Mouse (Mus musculus): ENCODE results near the gene Map6d1. TPM values are rescaled to one million over a fixed set of nuclear protein-coding genes. Genes with fewer than 3 reads are reported as not detected.

Gene Map6d1
- 5.4 and 6.3 TPM in 2 replicates for polyA plus RNA-seq (2015; fragmentation: Nextera tagmentation; extraction: Ambion mirVana)

DNA sequence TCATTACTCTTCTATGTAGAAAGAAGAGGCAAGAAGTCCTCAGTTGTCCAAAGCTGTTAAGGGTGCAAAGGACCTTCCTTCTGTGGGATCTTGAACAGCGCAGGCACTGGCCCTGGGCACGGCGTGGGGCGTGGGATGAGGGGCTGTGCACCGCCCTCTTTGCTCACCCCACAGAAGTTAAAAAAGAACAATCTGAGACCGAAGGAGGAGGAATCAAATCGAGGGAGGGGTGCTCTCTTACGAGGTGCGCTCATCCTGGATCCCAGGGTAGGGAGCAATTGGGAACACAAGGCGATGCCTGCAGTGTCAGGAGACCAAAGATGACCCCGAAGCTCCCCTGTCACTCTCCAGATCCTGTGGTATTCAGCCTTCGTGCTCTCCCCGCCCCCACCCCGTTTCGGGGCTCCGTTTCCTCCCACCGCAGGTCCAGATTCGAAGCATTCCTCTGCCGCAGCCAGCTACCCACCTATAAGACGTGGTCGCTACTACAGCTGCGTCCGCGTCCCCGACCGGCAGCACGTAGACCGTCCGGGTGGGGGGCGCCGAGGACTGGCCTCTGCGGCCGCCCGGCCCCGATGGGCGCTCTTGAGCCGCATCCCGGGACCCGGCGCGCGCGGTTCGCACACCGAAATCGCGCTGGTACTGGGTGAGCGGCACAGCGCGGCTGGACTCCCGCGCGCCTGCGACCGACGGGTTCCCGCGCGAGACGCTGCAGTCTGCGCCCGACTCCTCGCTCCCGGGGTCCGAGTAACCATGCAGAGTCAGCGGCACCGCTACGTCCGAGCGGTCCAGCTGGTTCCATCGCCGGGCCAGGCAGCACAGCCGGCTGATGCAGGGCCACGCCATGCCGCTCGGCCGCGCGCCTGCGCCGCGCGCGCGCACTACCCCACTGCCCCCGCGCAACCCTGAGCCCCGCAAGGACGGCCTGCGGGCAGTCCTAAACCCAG is at the start of gene Map6d1:
TSS of gene Map6d1 (minus strand) at position 891 of the 947 bp plus-strand sequence.
- Histone ChIP-seq H3K4me3 (ENCODE audit: low read depth, low read length) (peak within 1 kb of the TSS; percentile 82), H3K36me3 (ENCODE audit: control insufficient read depth, insufficient read depth, low read length) (no peaks in the 10 kb centered on the region), H3K4me2 (ENCODE audit: low read length) (peak within 1 kb of the TSS; percentile 87), H3K27me3 (ENCODE audit: control insufficient read depth, insufficient read depth, low read depth, low read length) (no peaks in the 10 kb centered on the region), H3K4me1 (ENCODE audit: control insufficient read depth, insufficient read depth, low read length) (peaks cover 4% of the 10 kb centered on the region), H3K27ac (ENCODE audit: low read length) (peak within 1 kb of the TSS; percentile 90), H3K9ac (ENCODE audit: low read depth, low read length) (peak within 1 kb of the TSS; percentile 90), H3K9me3 (replicated peaks; ENCODE audit: control insufficient read depth, low read length, poor library complexity, severe bottlenecking) (no peaks in the 10 kb centered on the region)
- ATAC-seq, result peak; percentile 94
- WGBS, result under 1% methylated on average over 90 of the region's 90 CpGs

DNA sequence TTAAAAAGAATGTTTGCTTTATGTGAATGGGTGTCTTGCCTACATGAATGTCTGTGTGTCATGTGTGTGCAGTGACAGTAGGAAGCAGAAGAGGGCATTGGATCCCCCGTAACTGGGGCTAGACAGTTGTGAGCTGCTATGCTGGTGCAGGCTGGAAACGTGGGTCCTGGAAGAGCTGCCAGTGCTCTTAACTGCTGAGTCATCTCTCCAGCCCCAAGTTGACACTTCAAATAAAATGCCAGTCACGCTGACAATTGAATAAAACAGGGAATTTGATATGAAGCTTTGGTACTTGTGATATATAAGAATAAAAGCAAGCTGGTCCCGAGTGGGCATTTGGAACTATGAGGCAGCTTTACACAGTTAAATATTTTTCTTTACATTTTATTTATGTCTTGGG is 39.1 kb upstream of the Map6d1 start:
- Histone ChIP-seq H3K27ac (ENCODE audit: low read length) (no peak overlapping the region), H3K4me3 (ENCODE audit: low read depth, low read length) (no peak overlapping the region), H3K4me1 (ENCODE audit: control insufficient read depth, insufficient read depth, low read length) (no peaks in the 10 kb centered on the region), H3K4me2 (ENCODE audit: low read length) (no peak overlapping the region), H3K36me3 (ENCODE audit: control insufficient read depth, insufficient read depth, low read length) (peaks cover 21% of the 10 kb centered on the region), H3K9ac (ENCODE audit: low read depth, low read length) (no peak overlapping the region), H3K9me3 (replicated peaks; ENCODE audit: control insufficient read depth, low read length, poor library complexity, severe bottlenecking) (no peaks in the 10 kb centered on the region), H3K27me3 (ENCODE audit: control insufficient read depth, insufficient read depth, low read depth, low read length) (no peaks in the 10 kb centered on the region)
- no peak for ATAC-seq
- WGBS, result 84% methylated on average over 4 of the region's 4 CpGs

DNA sequence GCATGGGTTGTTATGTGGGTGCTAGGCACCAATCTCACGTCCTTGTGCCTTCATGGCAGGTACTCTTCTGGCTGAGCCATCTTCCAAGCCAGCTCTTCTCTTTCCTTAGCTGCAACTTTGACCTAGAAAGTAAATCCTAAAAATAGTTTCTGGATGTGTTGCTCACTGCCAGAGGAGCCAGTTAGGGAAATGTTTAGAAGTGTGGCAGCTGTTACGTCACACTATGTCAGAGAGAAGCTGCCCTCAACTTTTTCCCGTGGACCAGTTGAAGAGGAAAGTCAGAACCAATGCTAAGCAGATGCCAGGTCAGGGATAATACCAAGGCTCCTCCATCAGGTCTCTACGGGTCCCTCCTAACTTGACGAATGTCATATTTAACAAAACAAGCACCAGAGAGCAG is 38.2 kb upstream of the Map6d1 start:
- Histone ChIP-seq H3K4me3 (ENCODE audit: low read depth, low read length) (no peak overlapping the region), H3K27ac (ENCODE audit: low read length) (no peak overlapping the region), H3K27me3 (ENCODE audit: control insufficient read depth, insufficient read depth, low read depth, low read length) (no peaks in the 10 kb centered on the region), H3K36me3 (ENCODE audit: control insufficient read depth, insufficient read depth, low read length) (peaks cover 21% of the 10 kb centered on the region), H3K9me3 (replicated peaks; ENCODE audit: control insufficient read depth, low read length, poor library complexity, severe bottlenecking) (no peaks in the 10 kb centered on the region), H3K4me2 (ENCODE audit: low read length) (no peak overlapping the region), H3K4me1 (ENCODE audit: control insufficient read depth, insufficient read depth, low read length) (no peaks in the 10 kb centered on the region), H3K9ac (ENCODE audit: low read depth, low read length) (no peak overlapping the region)
- no peak for ATAC-seq
- WGBS, result 94% methylated on average over 5 of the region's 5 CpGs

DNA sequence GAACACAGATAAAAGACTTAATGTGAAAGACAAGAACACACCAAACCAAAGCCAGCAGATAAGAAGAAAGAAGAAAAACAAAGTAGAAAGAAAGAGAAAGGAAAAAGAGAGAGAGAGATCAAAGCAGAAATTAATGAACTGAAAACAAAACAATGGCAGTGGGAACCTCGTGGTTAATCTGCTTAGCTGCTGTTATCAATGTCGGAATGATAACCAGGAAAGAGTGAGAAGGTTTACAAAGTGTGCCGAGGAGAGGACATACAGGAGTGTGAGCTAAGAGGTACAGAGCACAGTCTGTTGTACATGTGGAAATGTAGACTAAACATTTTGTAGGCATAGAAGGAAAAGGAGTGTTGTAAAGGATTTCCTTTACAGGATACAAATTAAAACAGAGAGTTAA is 31.8 kb upstream of the Map6d1 start:
- Histone ChIP-seq H3K4me3 (ENCODE audit: low read depth, low read length) (no peak overlapping the region), H3K27ac (ENCODE audit: low read length) (no peak overlapping the region), H3K27me3 (ENCODE audit: control insufficient read depth, insufficient read depth, low read depth, low read length) (no peaks in the 10 kb centered on the region), H3K4me2 (ENCODE audit: low read length) (no peak overlapping the region), H3K9ac (ENCODE audit: low read depth, low read length) (no peak overlapping the region), H3K4me1 (ENCODE audit: control insufficient read depth, insufficient read depth, low read length) (no peaks in the 10 kb centered on the region), H3K36me3 (ENCODE audit: control insufficient read depth, insufficient read depth, low read length) (no peaks in the 10 kb centered on the region), H3K9me3 (replicated peaks; ENCODE audit: control insufficient read depth, low read length, poor library complexity, severe bottlenecking) (no peaks in the 10 kb centered on the region)
- no peak for ATAC-seq
- WGBS, result 13% methylated on average over 3 of the region's 3 CpGs

DNA sequence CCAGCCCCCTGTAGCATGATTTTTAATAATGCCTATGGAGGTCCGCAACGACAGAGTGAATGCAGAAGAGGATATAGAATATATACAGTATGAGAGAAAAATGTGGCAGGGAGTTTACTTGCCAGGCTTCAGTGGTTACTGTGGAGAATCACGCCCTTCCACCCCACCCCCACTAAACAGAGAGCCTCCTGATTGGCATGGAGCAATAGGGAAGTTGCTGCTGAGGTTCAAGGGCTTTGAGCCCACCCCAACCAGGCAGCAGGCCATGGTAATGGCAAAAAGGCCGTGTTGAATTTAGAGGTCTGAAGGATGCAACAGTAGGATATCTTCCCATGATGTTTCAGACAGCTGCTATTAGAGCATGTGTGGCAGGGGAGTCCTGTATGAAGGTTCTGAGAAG is 30.2 kb upstream of the Map6d1 start:
- Histone ChIP-seq H3K27me3 (ENCODE audit: control insufficient read depth, insufficient read depth, low read depth, low read length) (no peaks in the 10 kb centered on the region), H3K4me3 (ENCODE audit: low read depth, low read length) (no peak overlapping the region), H3K9ac (ENCODE audit: low read depth, low read length) (no peak overlapping the region), H3K27ac (ENCODE audit: low read length) (no peak overlapping the region), H3K4me1 (ENCODE audit: control insufficient read depth, insufficient read depth, low read length) (no peaks in the 10 kb centered on the region), H3K4me2 (ENCODE audit: low read length) (no peak overlapping the region), H3K9me3 (replicated peaks; ENCODE audit: control insufficient read depth, low read length, poor library complexity, severe bottlenecking) (no peaks in the 10 kb centered on the region), H3K36me3 (ENCODE audit: control insufficient read depth, insufficient read depth, low read length) (no peaks in the 10 kb centered on the region)
- no peak for ATAC-seq
- 82% methylated on average over 4 of the region's 4 CpGs for WGBS

DNA sequence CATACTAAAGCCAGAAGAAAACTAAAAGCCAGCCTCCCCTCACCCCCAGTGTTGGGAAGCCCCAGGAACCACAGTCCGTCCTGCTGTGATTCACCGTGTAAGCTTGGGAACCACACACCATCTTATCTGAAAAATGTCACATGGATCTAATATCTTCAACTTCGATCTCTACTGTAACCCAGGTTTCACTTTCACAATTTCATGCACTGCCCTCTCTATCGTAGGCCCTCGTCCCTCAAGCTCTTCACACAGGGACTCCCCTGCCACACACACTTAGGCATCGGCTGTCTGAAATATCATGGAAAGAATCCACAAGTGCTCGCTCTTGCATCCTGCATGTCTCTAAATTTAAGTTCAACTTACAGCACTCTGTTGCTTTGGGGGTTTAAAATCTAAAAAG is 23.9 kb upstream of the Map6d1 start:
- no peaks in the 10 kb centered on the region for H3K27me3 ChIP-seq (ENCODE audit: control insufficient read depth, insufficient read depth, low read depth, low read length)
- no peaks in the 10 kb centered on the region for H3K9me3 ChIP-seq (replicated peaks; ENCODE audit: control insufficient read depth, low read length, poor library complexity, severe bottlenecking)
- H3K4me3 ChIP-seq (ENCODE audit: low read depth, low read length), result no peak overlapping the region
- no peak overlapping the region for H3K9ac ChIP-seq (ENCODE audit: low read depth, low read length)
- no peak overlapping the region for H3K4me2 ChIP-seq (ENCODE audit: low read length)
- H3K27ac ChIP-seq (ENCODE audit: low read length), result no peak overlapping the region
- WGBS, result 81% methylated on average over 7 of the region's 7 CpGs
- no peaks in the 10 kb centered on the region for H3K4me1 ChIP-seq (ENCODE audit: control insufficient read depth, insufficient read depth, low read length)
- ATAC-seq, result no peak
- H3K36me3 ChIP-seq (ENCODE audit: control insufficient read depth, insufficient read depth, low read length), result no peaks in the 10 kb centered on the region

DNA sequence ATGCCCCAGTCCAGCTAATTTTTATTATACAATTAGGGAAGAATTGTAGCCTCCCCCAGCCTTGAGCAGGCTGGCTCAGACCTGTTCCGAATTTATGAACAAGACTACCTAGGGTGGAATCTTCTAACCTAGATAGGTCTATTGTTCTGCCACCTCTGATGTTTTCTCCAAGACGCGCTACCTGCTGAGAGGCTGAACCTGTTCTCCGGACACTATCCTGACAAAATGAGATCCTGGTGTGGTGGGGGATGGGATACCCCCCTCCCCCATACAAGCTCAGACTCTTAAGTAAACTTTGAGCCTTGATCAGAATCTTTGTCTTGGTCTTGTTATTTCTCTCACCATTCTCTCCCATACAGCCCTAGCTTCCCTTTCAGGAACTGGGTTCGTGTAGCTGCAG is 16.8 kb upstream of the Map6d1 start:
- H3K27ac ChIP-seq (ENCODE audit: low read length), result no peak overlapping the region
- no peak overlapping the region for H3K4me2 ChIP-seq (ENCODE audit: low read length)
- no peaks in the 10 kb centered on the region for H3K27me3 ChIP-seq (ENCODE audit: control insufficient read depth, insufficient read depth, low read depth, low read length)
- no peak for ATAC-seq
- no peak overlapping the region for H3K4me3 ChIP-seq (ENCODE audit: low read depth, low read length)
- H3K4me1 ChIP-seq (ENCODE audit: control insufficient read depth, insufficient read depth, low read length), result no peaks in the 10 kb centered on the region
- no peak overlapping the region for H3K9ac ChIP-seq (ENCODE audit: low read depth, low read length)
- WGBS, result 80% methylated on average over 5 of the region's 5 CpGs
- H3K9me3 ChIP-seq (replicated peaks; ENCODE audit: control insufficient read depth, low read length, poor library complexity, severe bottlenecking), result no peaks in the 10 kb centered on the region
- H3K36me3 ChIP-seq (ENCODE audit: control insufficient read depth, insufficient read depth, low read length), result no peaks in the 10 kb centered on the region

DNA sequence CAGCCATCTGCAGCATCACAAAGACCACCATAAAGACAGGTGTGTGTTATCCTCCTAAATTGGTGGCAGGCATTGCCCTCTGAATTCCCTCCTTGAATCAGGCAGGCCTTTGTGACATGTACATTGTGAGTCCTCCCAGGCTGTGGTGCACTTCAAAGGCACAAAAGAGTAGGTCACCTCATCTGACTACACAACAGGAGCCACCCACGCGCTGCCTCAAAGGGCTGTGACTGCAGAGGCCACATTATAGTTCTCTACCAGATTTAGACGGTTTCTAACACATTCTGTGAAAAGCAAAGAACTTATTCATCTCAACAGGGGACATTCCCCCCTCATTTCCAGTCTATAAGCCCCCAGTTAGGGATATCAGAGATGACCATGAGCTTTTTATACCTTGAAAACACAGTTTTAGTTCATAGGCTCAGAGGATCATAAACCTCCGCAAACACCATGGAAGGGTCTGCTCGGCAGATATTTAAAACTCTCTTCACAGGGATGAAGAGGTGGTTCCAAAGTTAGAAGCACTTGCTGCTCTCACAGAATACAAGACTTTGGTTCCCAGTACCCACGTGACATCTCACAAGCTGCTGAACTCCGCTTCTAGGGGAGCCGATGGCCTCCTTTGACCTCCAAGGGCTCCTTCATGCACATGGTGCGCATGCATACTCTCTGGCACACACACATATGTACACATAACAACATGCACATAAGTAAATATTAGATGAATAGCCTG is 7.5 kb upstream of the Map6d1 start:
- H3K27me3 ChIP-seq (ENCODE audit: control insufficient read depth, insufficient read depth, low read depth, low read length), result no peaks in the 10 kb centered on the region
- no peak overlapping the region for H3K9ac ChIP-seq (ENCODE audit: low read depth, low read length)
- ATAC-seq, result peak; percentile 64; the same call in 1 of the 2 replicates
- H3K9me3 ChIP-seq (replicated peaks; ENCODE audit: control insufficient read depth, low read length, poor library complexity, severe bottlenecking), result no peaks in the 10 kb centered on the region
- no peak overlapping the region for H3K4me3 ChIP-seq (ENCODE audit: low read depth, low read length)
- H3K4me2 ChIP-seq (ENCODE audit: low read length), result no peak overlapping the region
- H3K36me3 ChIP-seq (ENCODE audit: control insufficient read depth, insufficient read depth, low read length), result no peaks in the 10 kb centered on the region
- no peaks in the 10 kb centered on the region for H3K4me1 ChIP-seq (ENCODE audit: control insufficient read depth, insufficient read depth, low read length)
- no peak overlapping the region for H3K27ac ChIP-seq (ENCODE audit: low read length)
- 81% methylated on average over 9 of the region's 9 CpGs for WGBS

DNA sequence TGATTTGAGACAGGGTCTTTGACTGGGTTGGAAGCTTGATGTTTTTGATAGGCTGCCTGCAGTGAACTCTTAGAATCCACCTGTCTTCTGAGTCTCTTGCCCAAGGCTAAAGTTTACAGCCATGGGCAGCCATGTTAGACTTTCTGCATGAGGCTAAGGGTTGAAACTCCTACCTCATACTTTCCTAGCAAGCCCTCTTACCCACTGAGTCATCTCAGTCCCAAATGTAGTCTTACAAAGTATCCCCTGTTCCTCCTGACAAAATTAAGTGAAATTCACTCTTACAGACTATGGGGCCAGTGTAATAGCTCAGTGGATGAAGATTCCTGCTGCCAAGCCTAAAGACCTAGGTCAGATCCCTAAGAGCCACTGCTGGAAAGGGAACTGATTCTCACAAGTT is 5.9 kb upstream of the Map6d1 start:
- Histone ChIP-seq H3K9me3 (replicated peaks; ENCODE audit: control insufficient read depth, low read length, poor library complexity, severe bottlenecking) (no peaks in the 10 kb centered on the region), H3K36me3 (ENCODE audit: control insufficient read depth, insufficient read depth, low read length) (no peaks in the 10 kb centered on the region), H3K4me2 (ENCODE audit: low read length) (no peak overlapping the region), H3K27me3 (ENCODE audit: control insufficient read depth, insufficient read depth, low read depth, low read length) (no peaks in the 10 kb centered on the region), H3K9ac (ENCODE audit: low read depth, low read length) (no peak overlapping the region), H3K27ac (ENCODE audit: low read length) (no peak overlapping the region), H3K4me3 (ENCODE audit: low read depth, low read length) (no peak overlapping the region), H3K4me1 (ENCODE audit: control insufficient read depth, insufficient read depth, low read length) (no peaks in the 10 kb centered on the region)
- ATAC-seq, result no peak
